Mouse (Mus musculus): Measurements from ENCODE around the gene Zzz3.

Zzz3 gene

DNA sequence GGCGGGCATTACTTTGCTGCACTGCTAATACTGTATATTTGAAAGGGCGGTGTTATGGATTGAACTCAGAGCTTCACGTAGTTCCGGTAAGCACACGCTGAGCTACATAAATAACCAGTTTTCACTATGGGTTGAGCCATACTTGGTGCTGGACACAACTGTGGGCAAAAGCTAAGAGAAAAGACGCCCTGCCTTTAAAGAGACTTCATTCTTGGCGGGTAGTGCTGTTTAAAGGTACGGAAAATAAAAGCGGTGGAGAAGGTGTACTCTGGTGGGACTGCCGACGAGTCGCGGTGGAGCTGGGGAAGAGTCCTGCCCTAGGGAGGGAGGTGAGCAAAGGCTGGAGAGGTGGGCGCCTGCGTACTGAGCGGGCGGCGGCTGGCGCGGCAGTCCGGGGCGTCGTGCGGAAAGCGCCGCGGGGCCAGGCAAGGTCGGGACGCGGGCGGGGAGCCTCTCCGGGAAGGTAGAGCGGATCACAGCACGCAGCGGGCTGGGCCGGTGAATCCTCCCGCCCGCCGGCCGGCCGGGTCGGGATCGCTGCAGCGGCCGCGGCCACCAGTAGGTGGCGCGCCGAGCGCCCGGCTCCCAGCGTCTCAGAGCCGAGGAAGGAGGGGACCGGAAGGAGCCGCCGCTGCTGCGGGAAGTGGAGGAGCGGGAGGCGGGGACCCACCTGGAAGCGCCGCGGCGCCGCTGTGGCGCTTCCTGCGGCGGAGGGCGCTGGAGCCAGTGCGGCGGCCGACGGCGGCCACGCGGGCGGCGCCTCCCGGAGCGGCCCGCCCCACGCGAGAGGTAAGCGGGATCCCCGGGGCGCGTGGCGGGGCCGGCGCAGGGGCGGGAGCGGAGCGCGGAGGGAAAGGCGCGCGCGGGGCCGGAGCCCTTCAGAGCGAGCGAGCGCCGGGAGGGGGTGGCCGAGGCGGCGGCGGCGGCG is at the start of gene Zzz3:
Gene Zzz3, plus strand, starts transcription at position 124 of the 928 bp plus-strand sequence.
- peak; percentile 85 to 86 for DNase-seq

DNA sequence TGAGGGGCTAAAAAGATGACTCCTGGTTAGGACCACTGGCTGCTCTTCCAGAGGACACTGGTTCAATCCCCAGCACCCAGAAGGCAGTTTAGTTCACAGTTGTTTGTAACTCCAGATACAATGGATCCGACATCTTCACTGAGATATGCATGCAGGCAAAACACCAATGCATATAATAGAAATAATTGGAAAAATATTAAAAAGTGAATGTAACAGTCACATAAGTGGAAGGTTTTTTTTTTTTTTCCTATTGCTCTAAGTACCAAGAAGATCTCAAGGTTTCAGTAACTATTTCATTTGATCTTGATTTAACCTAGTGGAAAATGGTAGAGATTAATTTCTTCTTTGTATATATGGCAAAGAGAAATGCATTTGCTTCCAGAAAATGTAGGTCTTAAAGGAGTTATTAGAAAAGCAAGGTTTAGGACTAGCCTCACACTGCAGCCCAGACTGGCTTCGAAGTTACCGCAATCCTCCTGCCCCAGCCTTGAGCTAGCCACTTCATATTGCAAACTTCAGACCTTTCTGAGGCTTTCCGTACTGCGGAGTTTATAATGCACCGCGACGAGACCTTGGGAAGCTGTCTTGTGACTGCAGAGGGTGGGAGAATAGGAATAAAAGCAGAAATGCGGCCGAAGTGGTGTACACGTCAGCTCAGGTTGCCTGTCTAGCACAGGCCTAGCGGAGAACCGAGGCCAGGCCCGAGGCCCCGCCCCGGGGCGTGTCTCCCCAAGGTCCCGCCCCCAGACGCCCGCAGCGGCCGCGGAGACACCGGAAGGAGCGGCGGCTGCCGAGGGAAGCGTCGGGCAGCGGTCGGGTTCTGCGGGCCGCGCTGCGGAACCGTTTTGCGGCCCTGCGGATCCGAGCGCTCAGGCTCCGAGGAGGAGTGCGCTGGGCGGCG is 49.3 kb upstream of the Zzz3 start, which contains the start of gene Usp33:
Gene Usp33, plus strand, starts transcription at position 747 of the 901 bp plus-strand sequence.
- peak; percentile 91 to 97 for DNase-seq

DNA sequence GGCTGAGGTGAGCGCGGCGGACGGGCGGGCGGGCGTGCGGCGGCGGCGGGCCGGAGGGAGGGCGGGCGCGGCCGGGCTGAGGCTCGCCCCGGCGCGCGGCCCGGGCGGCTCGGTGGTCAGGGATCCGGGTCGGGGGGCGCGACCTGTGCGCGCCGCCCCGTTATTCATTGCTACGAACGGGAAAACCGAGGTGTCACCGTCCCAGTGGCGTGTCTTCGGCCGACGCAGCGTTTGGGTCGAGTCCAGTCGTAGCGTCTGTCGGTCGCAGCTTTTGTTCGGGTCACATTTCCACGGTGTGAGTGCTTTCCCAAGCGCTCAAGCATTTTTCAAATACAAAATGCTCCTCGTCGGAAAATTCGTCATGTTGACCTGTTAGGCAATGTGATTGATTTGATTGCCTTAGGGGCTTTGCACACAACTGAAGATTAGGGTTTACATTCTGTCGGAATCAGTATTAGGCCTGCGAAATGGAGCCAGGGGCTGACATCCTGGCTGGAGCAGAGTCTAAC is 48.6 kb upstream of the Zzz3 start:
- DNase-seq: no peak

DNA sequence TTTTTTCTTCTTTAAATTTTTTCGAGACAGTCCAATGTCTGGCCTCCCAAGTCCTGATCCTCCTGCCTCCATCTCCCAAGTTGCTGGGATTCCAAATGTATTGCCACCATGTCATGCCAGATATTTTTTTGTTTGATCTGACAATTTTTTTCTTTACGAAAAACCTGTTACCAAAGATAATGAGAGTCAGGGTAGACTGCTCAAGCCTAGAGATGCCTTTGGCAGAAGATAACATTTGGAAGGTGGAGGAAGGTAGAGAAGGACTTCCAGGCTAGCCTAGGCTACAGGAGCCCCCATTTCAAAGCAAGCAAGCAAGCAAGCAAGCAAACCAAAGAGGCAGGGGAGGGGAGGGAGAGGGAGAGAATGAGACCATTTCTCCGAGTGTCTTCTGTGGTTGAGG is 48.0 kb upstream of the Zzz3 start:
- no peak for DNase-seq

DNA sequence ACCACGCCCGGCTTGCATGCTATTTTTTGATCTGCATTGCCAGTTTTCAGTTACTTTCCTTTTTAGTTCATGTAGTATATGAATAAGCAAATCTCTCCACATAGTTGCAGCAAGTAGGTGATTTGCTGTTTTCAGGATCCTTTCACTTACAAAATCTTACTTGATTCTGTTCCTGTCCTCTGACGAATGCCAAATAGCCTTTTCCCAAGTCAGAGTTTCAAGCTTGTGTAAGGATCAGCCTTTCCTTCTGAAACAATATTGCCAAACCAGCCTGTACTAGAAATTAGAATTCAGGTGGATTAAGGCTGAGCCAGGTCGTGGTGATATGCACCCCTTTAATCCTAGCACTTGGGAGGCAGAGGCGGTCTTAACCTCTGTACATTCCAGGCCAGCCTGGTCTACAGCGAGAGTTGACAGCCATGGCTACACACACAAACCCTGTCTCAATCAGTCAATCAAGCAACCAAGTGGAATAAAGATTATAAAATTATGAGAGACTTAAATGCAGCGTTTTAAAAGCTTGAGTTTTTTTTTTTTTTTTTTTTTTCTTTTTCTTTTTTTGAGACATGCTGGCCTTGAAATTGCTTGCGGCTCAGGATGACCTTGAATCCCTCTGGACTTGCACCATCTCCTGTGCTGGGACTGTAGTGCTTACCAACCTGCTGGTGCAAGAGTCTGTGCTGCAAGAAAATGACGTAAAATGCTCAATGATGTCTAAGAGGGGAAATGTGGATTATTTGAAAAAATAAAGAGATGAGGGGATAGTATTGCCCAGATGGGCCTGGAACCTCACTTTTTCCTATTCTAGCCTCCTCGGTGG is 47.1 kb upstream of the Zzz3 start:
- no peak for DNase-seq

DNA sequence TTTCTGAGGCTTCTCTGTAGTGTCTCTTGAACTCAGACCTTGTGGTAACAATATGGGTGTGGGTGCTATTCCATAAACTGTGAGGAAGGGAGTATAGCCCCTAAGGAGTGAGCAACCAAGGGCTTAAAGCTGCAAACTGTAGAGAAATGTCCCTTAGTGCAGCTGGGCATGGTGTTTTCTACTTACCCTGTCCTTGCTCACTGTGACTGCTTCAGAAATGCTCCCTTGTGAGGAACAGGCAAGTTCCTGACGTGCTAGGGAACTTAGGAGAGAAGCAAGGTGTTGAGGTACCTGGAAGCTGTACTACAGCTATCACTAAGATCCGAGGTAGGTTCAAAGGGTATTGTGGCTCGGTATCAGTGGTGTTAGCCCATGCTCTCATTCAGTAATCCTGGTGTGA is 44.8 kb upstream of the Zzz3 start:
- DNase-seq: no peak

DNA sequence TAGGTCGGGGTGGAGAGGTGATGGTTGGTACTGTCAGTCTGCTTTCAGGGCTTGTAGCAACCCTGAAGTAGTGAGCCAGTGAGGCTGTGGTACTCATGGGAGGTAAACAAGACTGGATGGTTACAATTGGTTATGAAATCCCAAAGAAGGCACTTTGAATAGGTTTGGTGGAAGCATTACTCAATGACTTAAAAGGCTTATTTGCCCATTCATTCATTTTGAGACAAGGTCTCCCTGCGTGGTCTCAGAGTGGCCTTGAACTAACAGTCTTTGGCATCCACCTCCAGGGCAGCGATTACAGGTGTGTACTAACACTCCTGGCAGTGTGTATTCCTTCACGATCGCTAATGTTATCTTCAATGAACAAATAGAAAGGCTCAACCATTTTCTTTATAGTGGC is 44.3 kb upstream of the Zzz3 start:
- DNase-seq: no peak

DNA sequence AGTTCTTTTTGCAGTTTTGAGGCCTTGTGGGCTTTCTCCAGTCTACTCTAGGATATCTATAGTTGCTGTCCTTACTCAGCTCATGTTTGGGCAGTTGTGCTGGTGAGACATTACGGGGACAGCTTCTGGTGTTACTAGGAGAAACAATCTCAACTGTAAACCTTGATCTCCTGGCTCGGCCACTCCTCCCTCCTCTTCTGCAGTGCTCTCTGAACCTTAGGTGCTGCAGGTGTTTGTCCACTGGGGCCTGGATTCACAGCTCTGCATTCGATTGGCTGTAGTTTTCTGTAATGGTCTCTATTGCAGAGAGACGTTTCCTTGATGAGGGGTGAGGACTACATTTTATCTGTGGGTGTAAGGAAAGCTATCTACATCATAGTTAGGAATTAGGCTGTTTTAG is 43.0 kb upstream of the Zzz3 start:
- DNase-seq: no peak

DNA sequence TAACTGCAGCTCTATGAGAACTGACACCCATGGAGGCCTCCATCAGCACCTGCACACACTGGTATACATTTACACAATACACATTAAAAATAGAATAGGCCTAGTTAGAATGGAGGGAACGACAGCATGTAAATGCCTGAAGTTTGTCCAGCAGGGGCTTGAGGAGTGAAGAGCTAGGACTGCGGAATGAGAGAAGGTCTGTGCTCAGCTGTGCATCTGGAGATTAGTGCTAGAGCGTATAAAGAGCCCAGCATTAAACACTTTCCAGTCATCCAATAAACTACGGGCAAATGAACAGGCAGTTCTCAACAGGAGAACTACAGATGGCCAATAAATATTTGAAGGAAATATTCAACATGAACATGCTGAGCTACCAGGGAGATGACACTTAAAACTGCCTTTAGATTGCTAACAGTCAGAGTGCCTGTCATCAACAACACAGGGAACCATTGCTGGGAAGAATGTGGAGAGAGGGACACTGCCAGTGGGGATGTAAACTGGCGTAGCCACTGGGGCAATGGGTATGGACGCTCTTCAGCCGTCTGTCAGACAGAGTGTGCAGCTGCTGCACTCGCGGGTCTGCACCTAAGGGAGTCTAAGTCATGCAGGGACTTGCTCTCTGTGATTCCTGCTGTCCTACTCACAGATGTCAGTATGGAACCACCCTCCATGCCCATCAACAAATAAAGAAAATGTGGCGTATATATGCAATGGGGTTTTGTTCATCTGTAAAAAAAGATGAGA is 41.7 kb upstream of the Zzz3 start:
- no peak for DNase-seq

DNA sequence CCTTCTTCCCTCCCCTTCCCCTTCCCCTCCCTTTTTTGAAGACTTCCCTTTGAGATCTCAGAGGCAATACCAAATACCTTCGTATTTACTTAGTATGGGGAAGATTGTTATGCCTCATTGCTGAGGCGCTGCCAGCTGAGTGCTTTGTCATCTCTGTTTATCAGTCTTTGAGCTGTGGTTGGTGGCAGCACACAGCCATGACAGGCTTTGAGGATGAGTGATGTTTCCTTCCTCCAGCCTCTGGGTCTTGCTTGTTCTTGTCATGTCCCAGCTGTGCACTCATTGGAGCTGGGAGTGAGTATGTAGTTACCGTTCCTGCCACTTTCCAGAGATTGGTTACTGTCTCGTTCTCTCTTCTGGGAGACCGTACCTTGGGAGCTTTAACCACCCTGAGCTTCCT is 39.9 kb upstream of the Zzz3 start:
- DNase-seq: no peak

DNA sequence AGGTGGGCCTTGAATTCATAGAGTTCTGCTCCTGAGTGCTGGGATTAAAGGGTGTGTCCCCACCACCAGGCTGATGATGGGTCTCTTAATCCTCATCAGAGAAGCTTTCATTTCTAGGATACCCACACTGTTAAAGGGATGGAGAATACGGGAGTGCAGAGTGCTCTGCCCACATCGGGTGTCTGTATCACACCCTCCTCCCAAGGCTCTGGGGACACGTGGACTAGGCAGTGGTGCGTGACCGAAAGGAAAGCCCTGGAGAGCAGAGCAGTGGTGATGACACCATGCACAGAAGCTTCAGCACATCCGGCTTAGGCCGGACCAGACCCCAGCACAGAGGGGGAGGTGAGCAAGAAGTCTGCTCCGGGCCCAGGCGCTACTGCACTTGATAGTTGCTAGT is 38.5 kb upstream of the Zzz3 start:
- DNase-seq: no peak

DNA sequence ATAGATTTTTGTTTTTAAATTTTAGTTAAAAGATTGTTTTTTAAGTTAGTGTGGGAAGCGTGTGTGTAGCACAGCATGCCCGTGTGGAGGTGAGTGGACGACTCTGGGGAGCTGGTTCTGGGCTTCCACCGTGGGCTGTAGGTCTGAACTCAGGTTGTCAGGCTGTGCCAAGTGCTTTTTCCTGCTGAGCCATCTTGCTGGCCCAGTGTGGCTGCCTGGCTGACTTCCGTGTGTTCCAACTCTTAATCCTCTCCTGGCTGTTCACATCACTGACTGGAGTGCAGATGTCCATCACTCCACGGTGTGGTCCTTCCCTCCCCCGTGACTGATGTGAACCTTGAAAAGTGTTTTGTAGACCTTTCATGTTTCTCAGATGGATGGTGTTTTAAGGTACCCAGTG is 36.1 kb upstream of the Zzz3 start:
- no peak for DNase-seq

DNA sequence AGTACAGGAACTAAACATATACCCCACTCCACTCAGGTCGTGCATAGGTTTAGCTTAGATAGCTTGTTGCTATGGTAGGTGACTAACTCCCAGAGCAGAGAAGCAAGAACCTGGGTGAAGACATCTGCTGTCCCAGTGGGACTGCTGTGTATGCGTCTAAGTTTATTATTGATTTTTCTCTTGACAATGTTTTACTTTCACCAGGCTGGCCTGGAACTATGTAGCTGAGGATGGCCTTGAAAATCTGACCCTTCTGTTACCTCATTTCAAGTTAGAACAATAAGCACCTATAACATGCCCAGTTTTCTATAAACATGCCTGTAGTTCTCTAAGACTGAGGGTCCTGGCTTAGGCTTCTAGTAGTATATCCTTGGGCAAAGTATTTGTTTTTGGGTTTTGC is 31.1 kb upstream of the Zzz3 start:
- DNase-seq: no peak

DNA sequence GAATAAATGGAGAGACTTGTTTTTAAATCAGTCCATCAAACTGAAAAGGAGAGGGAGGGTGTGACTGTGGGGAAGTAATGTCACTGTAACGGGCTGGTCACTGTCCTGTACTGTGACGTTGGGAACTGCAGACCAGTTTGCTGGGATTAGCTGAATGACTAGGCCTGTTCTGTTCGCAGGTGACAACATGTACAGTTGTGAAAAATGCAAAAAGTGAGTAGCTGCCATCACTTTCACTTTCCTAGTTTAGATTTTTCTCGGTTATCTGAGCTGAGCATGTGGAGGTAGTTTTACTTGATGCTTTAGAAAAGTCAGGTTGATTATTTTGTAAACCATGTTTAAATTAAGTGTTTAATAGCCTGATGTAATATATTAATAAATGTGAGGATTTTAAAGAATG is 19.2 kb upstream of the Zzz3 start:
- DNase-seq: no peak

DNA sequence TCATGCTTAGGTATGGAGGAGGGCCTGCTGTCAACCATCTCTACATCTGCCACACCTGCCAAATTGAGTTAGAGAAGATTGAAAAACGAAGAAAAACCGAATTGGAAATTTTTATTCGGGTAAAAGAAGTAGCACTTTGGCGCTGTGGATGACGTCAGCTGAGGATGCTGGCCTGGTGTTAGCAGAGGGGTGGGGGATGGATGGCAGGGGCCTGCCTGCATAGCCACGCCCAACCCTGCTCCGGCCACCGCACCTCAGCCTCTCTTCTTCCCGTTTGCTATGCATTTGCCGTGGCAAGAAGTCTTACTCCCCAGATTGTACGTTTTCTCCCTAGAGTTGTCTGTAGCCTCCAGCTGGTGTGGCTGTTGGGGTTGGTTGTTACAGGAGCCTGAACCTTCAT is 11.2 kb upstream of the Zzz3 start:
- no peak for DNase-seq

DNA sequence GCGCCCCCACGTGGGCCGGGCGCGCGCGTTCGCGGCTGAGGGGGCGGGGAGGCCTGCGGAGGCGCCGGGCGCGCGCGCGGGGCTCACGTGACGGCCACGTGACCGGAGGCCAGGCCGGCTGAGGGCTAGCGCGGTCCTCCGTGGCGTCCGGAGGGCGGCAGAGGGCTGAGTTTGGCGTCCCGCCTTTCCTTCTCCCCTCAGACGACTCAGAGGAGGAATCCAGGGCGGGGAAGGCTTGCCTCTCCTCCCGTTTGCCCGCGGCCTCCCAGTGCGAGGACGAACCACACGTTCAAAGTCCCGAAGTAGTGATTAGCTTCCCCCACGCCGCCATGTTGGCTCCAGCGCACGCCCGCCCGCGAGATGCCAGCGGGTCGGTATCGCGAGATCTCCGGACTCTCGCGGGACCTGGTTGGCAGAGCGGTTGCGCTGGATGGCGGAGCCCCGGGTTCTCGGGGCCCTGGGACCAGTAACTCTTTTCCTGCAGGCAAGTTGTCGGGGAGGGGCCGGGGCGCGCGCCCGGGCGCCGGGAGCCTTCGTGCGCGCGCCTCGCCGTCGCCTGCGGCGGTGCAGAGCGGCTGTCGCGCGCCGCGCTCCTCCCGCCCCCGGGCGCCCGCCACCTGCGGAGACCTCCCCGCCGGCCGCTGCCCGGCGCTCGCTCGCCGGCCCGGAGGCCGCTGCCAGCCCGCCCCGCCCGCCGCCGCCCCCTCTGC is 1.2 kb downstream of the Zzz3 start:
- DNase-seq: peak; percentile 94 to 98

DNA sequence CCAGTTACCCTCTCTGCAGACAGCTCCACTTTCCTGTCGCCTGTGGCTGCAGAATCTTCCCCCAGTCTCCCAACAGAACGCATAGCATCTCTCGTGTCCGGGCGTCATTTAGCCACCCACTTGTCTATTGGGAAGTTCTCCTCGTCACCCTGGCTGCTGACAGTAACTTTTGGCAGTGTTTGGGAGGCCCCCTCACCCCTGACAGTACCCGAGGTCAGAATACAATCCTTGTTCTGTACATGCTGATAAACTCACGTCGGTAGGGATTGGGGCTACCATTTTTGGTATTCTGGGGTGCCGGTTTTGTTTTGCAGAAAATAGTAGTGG is 1.7 kb downstream of the Zzz3 start:
- DNase-seq: no peak

DNA sequence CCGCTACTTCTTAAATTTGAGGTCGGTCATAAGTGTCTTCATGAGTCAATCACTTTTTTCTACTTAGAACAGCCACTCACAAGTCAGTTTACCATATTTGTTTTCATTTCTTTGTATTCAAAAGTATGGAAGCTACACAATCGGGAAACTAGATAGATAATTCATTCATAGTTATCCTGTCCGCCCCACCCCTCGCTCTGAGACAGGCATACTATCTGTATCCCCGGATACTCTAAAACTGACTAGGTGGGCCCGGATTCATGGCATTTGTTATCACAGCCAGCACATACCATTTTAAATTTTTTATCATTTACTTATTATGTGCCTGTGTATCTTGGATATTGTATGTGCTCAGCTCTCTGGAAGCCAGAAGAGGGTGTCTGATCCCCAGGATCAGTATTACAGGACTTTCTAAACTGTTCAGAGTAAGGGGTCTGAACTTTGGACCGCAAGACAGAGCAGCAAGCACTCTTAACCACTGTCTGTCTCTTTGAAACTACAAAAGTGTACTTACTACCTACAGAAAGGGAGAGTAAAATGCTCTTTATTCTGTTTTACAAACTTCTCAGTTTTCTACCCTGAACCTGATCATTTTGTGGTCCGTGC is 2.2 kb downstream of the Zzz3 start:
- DNase-seq: no peak

DNA sequence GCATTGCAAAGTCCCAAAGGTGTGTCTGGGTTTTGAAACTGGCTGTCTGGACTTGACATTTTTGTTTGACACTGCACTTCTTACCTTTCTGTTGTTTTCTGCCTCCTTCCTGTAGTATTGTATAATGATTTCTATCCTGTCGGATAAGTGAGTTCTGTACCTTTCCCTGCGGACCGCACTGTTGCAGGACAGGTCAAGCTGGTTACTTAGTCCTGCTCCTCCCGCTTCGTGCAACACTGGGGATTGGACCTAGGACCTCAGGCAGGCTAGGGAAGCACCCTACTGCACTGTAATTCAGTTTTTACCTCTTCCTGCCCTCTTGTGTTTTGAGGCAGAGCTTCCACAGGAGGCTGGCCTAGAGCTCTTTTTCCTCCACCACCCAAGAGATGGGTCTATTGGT is 5.2 kb downstream of the Zzz3 start:
- DNase-seq: no peak

DNA sequence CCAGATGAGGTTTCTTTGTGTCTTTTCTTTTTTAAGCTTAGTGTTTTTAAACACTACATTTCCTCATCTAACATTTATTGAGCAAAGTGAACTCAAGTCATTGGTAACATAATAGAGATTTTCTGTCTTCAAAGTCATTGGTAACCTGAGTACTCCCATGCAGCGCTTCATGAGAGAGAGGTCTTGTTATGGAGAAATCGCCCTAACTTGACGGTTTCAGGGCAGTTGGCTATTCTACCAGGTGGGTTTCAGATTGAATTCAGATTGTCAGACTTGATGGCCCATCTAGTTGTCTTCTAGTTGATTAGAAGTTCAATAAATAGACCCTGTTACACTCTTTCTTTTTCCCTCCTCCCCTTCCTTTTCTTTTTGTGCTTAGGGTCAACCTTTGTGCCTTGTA is 5.6 kb downstream of the Zzz3 start:
- DNase-seq: no peak
